Mouse (Mus musculus): ENCODE data around the gene Vac14.

The Vac14 gene

GRCm38 (mm10) chr8:110717131-110717530 lies 98.7 kb downstream of the Vac14 start:
- no peak for DNase-seq (ENCODE audit: low spot score in 2 of 2)

GRCm38 (mm10) chr8:110718209-110718968 lies 100.0 kb downstream of the Vac14 start:
- DNase-seq (ENCODE audit: low spot score in 2 of 2): no peak

- DNase-seq (ENCODE audit: low spot score in 2 of 2): no peak
Observed at GRCm38 (mm10) chr8:110718969-110719670, 100.7 kb downstream of the Vac14 start.

GRCm38 (mm10) chr8:110719898-110720653 lies 101.7 kb downstream of the Vac14 start:
- no peak for DNase-seq (ENCODE audit: low spot score in 2 of 2)

GRCm38 (mm10) chr8:110720685-110721598 lies 102.6 kb downstream of the Vac14 start, which contains the start of gene Mtss1l:
Mtss1l (plus strand) TSS chr8:110721476.
- peak in 1 of 2 experiments; percentile 66 for DNase-seq (ENCODE audit: low spot score in 2 of 2)

GRCm38 (mm10) chr8:110721606-110722413 lies 103.4 kb downstream of the Vac14 start:
- DNase-seq (ENCODE audit: low spot score in 2 of 2): no peak

GRCm38 (mm10) chr8:110722414-110723011 lies 104.1 kb downstream of the Vac14 start:
- DNase-seq (ENCODE audit: low spot score in 2 of 2): no peak

GRCm38 (mm10) chr8:110724493-110724892 lies 106.1 kb downstream of the Vac14 start:
- no peak for DNase-seq (ENCODE audit: low spot score in 2 of 2)

- DNase-seq (ENCODE audit: low spot score in 2 of 2): peak in 1 of 2 experiments; percentile 66
Observed at GRCm38 (mm10) chr8:110725084-110725838, 106.9 kb downstream of the Vac14 start.

GRCm38 (mm10) chr8:110726893-110727292 lies 108.5 kb downstream of the Vac14 start:
- DNase-seq (ENCODE audit: low spot score in 2 of 2): peak in 1 of 2 experiments; percentile 59

- DNase-seq (ENCODE audit: low spot score in 2 of 2): no peak
Observed at GRCm38 (mm10) chr8:110731346-110731859, 113.0 kb downstream of the Vac14 start.

GRCm38 (mm10) chr8:110733036-110733435 lies 114.7 kb downstream of the Vac14 start:
- DNase-seq (ENCODE audit: low spot score in 2 of 2): no peak

- DNase-seq (ENCODE audit: low spot score in 2 of 2): peak in 1 of 2 experiments; percentile 11
Observed at GRCm38 (mm10) chr8:110738591-110739195, 120.3 kb downstream of the Vac14 start.

GRCm38 (mm10) chr8:110740629-110741175 lies 122.3 kb downstream of the Vac14 start:
- no peak for DNase-seq (ENCODE audit: low spot score in 2 of 2)

- DNase-seq (ENCODE audit: low spot score in 2 of 2): peak in 1 of 2 experiments; percentile 13
Observed at GRCm38 (mm10) chr8:110741816-110742451, 123.5 kb downstream of the Vac14 start.

- DNase-seq (ENCODE audit: low spot score in 2 of 2): no peak
Observed at GRCm38 (mm10) chr8:110742452-110742818, 124.0 kb downstream of the Vac14 start.

- no peak for DNase-seq (ENCODE audit: low spot score in 2 of 2)
Observed at GRCm38 (mm10) chr8:110745162-110745561, 126.8 kb downstream of the Vac14 start.

- peak in 1 of 2 experiments; percentile 11 for DNase-seq (ENCODE audit: low spot score in 2 of 2)
Observed at GRCm38 (mm10) chr8:110746661-110747060, 128.3 kb downstream of the Vac14 start.

All from frontal cortex, postnatal 14 days (tissue).